Mouse (Mus musculus): Measurements from ENCODE around the gene Pex11g.

Pex11g gene

GRCm38 (mm10) chr8:3415259-3415658 lies 52.2 kb downstream of the Pex11g start:
- DNase-seq (ENCODE audit: low spot score): no peak

GRCm38 (mm10) chr8:3414639-3415190 lies 52.8 kb downstream of the Pex11g start:
- DNase-seq (ENCODE audit: low spot score): no peak

GRCm38 (mm10) chr8:3412816-3413215 lies 54.7 kb downstream of the Pex11g start:
- no peak for DNase-seq (ENCODE audit: low spot score)

- DNase-seq (ENCODE audit: low spot score): no peak
Measured at GRCm38 (mm10) chr8:3411901-3412301, 55.6 kb downstream of the Pex11g start.

GRCm38 (mm10) chr8:3411085-3411484 lies 56.4 kb downstream of the Pex11g start:
- no peak for DNase-seq (ENCODE audit: low spot score)

GRCm38 (mm10) chr8:3407417-3407816 lies 60.1 kb downstream of the Pex11g start:
- DNase-seq (ENCODE audit: low spot score): no peak
